ENCODE assay signal across 10 mouse cellular contexts in genomic region chr16:56486461-56486860, GRCm38 (mm10). TPM values are rescaled to one million over a fixed set of nuclear protein-coding genes. Genes with fewer than 3 reads are reported as not detected.
DNase-seq lines count a peak whose midpoint lies in the region; ATAC-seq and TF ChIP-seq lines count a peak whose summit lies in the region.
"Had no signal": no experiment of that assay in that cellular context is flagged by ENCODE, and none has a peak within 500 bp of the region (broad histone marks: within the 10 kb centered on the region; RNA-seq: fewer than 3 reads in every experiment).

No protein-coding gene starts in this region.

- no peak for ATAC-seq in forebrain, embryonic 13.5 days
- ATAC-seq: midbrain, embryonic 16.5 days had no signal

- no peaks in the 10 kb centered on the region for H3K27me3 ChIP-seq in cerebellum, adult 2 months (ENCODE audit: control insufficient read depth, insufficient read depth, low read length)
- H3K27me3 ChIP-seq in forebrain, embryonic 13.5 days: no peaks in the 10 kb centered on the region

- TF ChIP-seq CTCF in cerebellum, adult 2 months (IDR thresholded peaks at IDR 0.05; ENCODE audit: borderline replicate concordance, insufficient read depth, low read depth, low read length): no peak

- peak; percentile 25 to 63 for DNase-seq in cerebellum, adult 2 months
- DNase-seq in cerebellum, adult 8-10 months: no peak
- DNase-seq in testis, postnatal 14 days (ENCODE audit: low spot score): peak; percentile 22
- no peak for DNase-seq in testis, postnatal 10 days (ENCODE audit: low spot score)
- peak; percentile 57 for DNase-seq in kidney, adult 9 months
- DNase-seq in thymus, postnatal 4 days: no peak
- DNase-seq in thymus, postnatal 0 days (ENCODE audit: low spot score): no peak
- DNase-seq: layer of hippocampus, postnatal 36 days had no signal

- no peak for TF ChIP-seq POLR2A in cerebellum, adult 2 months (IDR thresholded peaks at IDR 0.05; ENCODE audit: borderline replicate concordance, insufficient read depth, low read length)

- WGBS in cerebellum, adult 2 months: 4% methylated on average over 4 of the region's 4 CpGs
- 12% methylated on average over 4 of the region's 4 CpGs for WGBS in forebrain, embryonic 13.5 days

- H3K36me3 ChIP-seq in forebrain, embryonic 13.5 days (ENCODE audit: poor library complexity, severe bottlenecking): no peaks in the 10 kb centered on the region

- no peak overlapping the region for H3K9ac ChIP-seq in forebrain, embryonic 13.5 days

- no peaks in the 10 kb centered on the region for H3K4me1 ChIP-seq in cerebellum, adult 2 months (ENCODE audit: control insufficient read depth, insufficient read depth, low read length)
- 0 out of 2 replicates have a peak, but pooled peaks cover 4% of the 10 kb centered on the region for H3K4me1 ChIP-seq in forebrain, embryonic 13.5 days

- no peaks in the 10 kb centered on the region for H3K9me3 ChIP-seq in forebrain, embryonic 13.5 days (replicated peaks)

- H3K27ac ChIP-seq in cerebellum, adult 2 months (ENCODE audit: insufficient read depth, low read length): no peak overlapping the region
- no peak overlapping the region for H3K27ac ChIP-seq in forebrain, embryonic 13.5 days

- H3K4me3 ChIP-seq in cerebellum, adult 2 months (replicated peaks; ENCODE audit: insufficient read depth, low read depth, low read length): no peak overlapping the region
- H3K4me3 ChIP-seq in forebrain, embryonic 13.5 days: no peak overlapping the region

- no peak overlapping the region for H3K4me2 ChIP-seq in forebrain, embryonic 13.5 days

RNA-seq across cellular contexts. Expression of gene Abi3bp, which starts 8.8 kb away (rescaled TPM):
- polyA plus RNA-seq in cerebellum, adult 2 months (2012; rRNA removed): 4.4 and 6.1 TPM in 2 replicates
- polyA plus RNA-seq in forebrain, embryonic 13.5 days (2015; fragmentation: Nextera tagmentation; extraction: Ambion mirVana): 0.21 and 0.22 TPM in 2 replicates
- polyA plus RNA-seq in thymus, postnatal 0 days (2015; fragmentation: Nextera tagmentation; extraction: Ambion mirVana): 2.2 and 2.3 TPM in 2 replicates

Comparison
In these comparisons a context has a peak if more than half of its experiments do, and no peak if none do; other contexts are left out.
1. DNase-seq: peak in cerebellum, adult 2 months (2 of 2), testis, postnatal 14 days (single experiment) and kidney, adult 9 months (single experiment); none in cerebellum, adult 8-10 months (single experiment), testis, postnatal 10 days (single experiment), thymus, postnatal 4 days (single experiment) and thymus, postnatal 0 days (single experiment).